Mouse (Mus musculus): Measurements from ENCODE around the gene Cpsf6.

DNA sequence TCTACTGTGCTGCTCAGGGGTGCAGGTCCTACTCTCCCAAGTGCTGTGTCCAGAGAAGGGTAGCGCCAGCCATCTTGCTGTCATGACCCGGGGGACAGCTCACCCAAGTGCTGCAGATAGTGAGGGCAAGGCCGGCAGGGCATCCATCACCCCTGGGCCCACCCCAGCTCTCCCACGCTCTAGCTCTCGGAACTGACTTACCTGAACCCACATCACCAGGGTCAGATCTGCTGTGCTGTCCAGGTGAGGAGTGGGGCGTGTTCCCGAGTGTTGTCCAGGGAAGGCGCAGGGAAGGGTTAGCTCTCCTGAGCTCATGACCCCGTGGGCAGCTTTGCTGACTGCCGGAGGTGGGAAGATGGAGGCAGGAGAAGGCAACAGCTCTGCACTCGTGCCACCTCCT is 63.4 kb downstream of the Cpsf6 start:
- TF ChIP-seq CTCF (IDR thresholded peaks at IDR 0.05; ENCODE audit: low read depth) (no peak), EP300 (IDR thresholded peaks at IDR 0.05; ENCODE audit: low read depth) (no peak)
